Mouse (Mus musculus) NIH3T3 (cell line): ENCODE measurements around the gene Clip4.
"Not testable (repeated sequence)": the region's sequence is repeated elsewhere in the genome, so short reads cannot be mapped to it uniquely, and the experiment has no call there.

Experiments used
- DNase-seq: peaks from one replicate; pipeline ENCODE4 v3.0.0-alpha.2; 2012; ENCODE audit warnings: low read depth

The Clip4 gene

GRCm38 (mm10) chr17:71768173-71768572 lies at the start of gene Clip4:
TSS of gene Clip4 (plus strand) at chr17:71768473.
- DNase-seq, result not testable (repeated sequence)

DNA sequence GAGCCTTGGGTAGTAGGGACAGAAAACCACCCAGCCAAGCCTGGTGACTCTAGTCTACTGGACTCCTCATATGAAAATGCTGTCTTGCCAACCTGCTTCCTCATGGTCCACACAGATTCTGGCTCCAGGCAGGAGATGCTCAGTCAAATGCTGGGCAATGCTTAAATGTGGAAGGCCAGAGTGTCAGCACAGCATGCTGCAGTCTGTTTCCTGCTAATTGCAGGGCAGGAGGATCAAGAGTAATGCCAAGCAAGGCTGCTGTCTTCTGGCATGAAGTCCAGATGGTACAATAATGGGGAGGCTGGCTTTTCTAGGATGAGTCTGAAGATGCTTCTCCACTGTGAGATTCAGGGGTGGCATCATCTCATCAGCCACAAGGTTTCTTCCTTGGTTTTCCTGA lies 47.8 kb upstream of the Clip4 start:
- no peak for DNase-seq

GRCm38 (mm10) chr17:71721019-71721418 lies 47.3 kb upstream of the Clip4 start:
- DNase-seq, result no peak

DNA sequence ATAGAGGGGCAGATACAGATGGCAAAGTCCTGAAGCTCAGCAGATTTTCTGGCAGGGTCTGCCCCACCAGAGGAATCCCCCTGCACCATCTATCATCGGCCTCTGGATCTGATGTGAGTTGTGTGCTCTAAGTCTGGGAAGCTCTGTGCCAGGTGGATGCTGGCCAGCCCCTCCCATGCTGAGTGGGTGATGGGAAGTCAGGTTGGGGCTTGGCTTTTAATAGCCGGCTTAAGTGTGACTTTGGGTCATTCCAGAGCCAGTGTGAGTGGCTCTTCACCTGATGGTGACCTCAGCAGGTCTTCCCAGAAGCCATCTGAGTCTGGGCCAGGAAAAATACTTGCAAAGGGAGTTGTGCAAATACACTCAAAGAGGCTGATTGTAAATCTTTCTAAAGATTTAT lies 37.6 kb upstream of the Clip4 start:
- peak; percentile 67 for DNase-seq

GRCm38 (mm10) chr17:71736442-71736841 lies 31.8 kb upstream of the Clip4 start:
- DNase-seq, result no peak

DNA sequence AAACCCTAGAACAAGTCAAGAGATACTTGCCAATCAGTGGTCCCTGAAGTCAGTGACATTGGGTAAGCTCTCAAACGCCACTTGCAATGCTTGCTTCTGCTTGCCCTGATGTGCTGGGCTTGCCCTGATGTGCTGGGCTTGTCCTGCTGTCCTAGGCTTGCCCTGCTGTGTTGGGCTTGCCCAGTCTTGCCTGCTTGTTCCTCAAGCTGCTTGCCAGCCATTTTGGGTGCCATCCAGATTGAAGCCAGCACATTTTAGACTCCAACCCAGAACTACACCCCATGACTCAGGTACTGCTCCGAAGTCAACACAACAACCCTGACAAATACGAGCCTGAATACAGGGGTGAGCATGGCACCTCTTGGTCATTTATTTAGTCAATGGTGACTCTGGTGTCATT lies 26.1 kb upstream of the Clip4 start:
- peak; percentile 40 for DNase-seq

GRCm38 (mm10) chr17:71742935-71743334 lies 25.3 kb upstream of the Clip4 start:
- peak; percentile 90 for DNase-seq

- no peak for DNase-seq
Observed at GRCm38 (mm10) chr17:71746114-71746513, 22.2 kb upstream of the Clip4 start.

DNA sequence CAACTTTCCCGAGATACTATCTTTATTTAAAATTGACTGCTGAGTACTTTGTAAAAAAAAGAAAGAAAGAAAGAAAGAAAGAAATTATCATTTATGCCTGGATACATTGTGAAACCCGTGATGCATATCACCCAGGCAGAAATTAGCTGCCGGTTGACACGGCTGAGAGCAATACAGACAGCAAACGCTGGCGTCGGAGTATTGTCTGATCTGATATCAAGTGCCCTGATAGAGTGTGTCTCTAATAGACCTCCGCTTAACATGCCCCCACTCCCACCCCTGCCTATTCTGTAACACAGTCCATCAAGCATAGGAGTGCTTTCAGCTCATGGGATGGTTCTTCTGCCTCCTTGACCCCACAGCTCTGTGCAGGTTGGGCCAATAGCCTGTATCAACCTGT lies 20.7 kb upstream of the Clip4 start:
- no peak for DNase-seq

- no peak for DNase-seq
Observed at GRCm38 (mm10) chr17:71749616-71750168, 18.6 kb upstream of the Clip4 start.

GRCm38 (mm10) chr17:71752831-71753230 lies 15.4 kb upstream of the Clip4 start, which contains the start of gene Pcare:
TSS of gene Pcare (minus strand) at chr17:71752894.
- DNase-seq, result no peak

- no peak for DNase-seq
Observed at GRCm38 (mm10) chr17:71760536-71760935, 7.7 kb upstream of the Clip4 start.

DNA sequence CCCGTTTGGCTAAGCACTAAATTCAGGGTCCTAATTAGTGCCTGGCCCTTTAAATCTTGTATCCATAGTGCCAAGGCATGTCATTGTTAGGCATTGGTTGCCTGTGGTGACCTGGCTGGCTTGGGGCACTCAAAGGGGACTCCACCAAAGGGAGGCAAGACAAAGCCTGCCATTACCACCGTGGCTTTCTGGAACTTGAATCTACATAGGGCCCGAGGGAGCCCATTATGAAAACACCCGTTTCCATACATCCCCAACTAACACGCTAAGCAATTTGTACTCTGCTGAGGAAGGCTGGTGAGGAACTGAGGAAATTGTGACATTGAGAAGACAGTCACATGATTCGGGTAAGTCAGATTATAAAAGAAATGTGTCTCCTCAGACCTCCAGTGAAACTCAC lies 1.3 kb downstream of the Clip4 start:
- no peak for DNase-seq

DNA sequence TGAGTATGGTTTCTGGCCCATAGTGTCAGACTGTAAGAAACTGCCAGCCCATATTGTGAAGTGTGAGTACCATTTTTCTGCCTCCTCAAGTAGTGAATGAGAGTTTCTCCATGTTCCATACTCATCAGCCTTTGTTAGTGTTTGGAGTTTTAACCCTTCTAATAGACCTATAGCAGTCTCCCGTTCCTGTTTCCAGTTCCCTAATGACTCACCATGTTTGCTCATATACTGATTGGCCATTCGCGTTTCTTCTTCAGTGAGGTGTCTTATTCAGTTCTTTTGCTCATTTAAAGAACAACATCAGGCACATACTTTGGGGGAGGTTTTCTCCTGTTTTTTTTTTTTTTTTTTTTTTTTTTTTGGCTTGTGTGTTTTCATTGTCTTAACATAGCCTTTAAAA lies 2.4 kb downstream of the Clip4 start:
- DNase-seq, result no peak

DNA sequence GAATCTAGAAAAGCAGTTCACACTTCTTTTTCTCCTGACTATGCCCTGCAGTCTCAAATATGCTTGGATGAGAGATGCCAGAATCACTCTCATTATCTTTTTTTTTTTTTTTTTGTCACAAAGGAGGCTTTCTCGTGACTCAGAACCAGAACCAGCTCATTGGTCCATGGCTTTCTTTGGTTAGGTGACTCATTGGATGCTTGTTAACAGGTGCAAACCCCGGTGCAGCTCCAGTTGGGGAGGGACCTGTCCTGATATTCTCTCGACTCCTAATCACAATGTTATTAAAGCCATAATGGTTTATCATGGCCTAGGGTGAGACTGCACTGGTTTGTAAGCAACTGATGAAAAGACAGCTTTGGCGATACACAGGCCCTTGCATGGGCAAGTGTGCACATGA lies 5.9 kb downstream of the Clip4 start:
- DNase-seq, result no peak

DNA sequence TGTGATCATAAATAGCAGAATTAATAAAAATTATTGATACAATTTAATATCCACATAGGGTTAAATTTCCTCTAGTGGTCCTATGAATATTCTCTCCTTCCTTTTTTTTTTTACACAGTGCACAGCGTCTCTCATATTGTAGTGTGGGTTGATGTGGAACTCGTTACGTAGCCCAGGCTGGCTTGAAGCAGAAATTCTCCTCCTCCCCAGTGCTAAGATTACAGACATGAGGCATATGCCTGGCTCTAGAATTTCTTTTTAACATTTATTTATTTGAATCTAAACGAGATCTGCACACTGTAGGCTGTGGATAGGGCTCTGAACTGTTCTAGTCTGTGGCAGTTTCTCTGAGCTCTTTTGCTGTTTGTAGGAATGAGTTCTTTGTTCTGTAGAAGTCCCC lies 7.0 kb downstream of the Clip4 start:
- no peak for DNase-seq

- no peak for DNase-seq
Observed at GRCm38 (mm10) chr17:71778696-71779095, 10.4 kb downstream of the Clip4 start.

DNA sequence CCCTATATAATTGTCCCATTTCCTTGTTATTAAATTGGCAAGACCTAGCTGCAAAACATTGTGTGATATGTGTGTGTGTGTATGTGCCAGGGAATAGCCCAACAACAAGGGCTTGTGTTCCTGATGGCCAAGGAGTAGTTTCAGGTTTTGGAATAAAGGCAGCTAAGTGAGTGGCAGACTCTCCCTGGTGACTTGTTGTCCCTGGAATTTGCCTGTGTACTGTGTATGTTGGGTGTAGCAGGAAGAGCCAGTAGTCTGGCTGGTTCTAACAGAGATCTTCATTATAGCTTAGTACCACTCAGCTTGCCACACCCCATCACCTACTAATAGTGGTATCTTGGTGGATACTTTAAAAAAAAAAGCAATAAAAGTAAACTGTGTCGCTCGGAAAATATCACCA lies 12.2 kb downstream of the Clip4 start:
- no peak for DNase-seq

- DNase-seq, result peak; percentile 96
Observed at GRCm38 (mm10) chr17:71780945-71781344, 12.7 kb downstream of the Clip4 start.

DNA sequence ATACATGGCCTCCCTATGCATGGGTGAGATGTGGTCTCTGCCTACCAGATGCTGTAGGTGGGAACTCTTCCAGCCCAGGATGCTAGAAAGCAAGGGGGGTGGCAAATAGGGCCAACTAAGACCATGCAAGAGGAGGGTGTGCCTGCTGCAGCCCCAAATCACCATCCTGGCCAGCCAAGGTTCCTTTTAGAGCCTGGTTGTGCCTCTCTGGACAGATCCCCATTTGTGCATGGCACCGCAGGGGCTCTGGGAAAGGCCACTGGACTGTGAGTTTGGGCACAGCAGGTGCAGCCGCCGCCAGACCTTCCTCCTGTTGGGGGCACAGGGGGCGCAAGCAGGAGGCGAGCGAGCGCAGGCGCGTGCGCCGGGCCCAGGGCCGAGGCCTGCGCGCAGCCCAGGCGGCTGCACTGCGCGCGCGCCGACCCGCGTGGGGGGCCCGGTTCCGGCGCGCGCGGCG lies 14.0 kb downstream of the Clip4 start:
- DNase-seq, result no peak

DNA sequence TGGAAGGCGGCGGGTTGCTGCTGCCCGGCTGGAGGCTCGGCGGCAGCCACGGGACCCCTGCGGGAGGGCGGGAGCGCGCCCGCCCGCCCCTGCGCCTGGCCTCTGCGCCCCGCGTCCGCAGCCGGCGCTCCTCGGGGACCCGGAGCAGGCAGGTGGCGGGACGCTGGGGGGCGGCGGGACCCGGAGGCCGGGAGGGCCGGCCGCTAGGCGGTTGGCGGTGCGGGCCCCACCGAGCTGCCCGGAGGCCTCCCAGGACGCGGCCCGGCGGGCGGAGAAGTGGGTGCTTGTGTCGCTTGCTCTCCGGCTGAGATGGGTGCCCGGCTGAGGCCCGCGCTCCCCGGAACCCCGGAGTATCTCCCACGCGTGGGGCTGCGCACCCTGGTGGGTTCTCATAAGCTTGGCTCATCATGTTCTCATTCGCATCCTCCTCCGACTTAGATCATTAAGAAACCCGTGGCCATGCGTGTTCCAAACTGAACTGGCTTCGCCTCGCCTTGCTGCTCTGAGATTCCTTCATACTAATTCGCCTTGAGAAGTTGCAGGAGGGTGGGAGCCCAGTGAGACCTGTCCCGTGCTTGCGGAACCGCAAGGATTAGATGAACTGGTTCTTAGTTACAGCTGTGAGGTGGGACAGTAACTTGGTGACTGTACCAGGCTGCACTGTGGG lies 14.6 kb downstream of the Clip4 start:
- DNase-seq, result no peak

DNA sequence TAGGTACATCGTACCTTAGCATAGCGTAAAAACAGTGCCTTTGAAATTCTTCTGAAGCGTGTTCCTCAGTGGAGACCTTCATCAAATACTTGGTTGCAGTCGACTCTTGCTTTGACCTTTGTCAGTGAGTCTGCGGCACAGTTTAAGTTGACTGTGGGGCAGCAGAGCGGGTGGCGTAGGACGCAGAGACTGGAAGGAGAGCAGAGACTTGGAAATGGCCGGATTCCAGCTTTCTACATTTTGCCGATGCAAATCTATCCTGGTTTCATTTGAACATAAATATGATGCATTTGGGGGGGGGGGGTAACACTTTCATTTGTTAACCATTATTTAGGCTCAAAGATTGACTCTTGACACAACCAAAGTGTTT lies 15.1 kb downstream of the Clip4 start:
- DNase-seq, result no peak

GRCm38 (mm10) chr17:71786456-71786855 lies 18.2 kb downstream of the Clip4 start:
- no peak for DNase-seq

DNA sequence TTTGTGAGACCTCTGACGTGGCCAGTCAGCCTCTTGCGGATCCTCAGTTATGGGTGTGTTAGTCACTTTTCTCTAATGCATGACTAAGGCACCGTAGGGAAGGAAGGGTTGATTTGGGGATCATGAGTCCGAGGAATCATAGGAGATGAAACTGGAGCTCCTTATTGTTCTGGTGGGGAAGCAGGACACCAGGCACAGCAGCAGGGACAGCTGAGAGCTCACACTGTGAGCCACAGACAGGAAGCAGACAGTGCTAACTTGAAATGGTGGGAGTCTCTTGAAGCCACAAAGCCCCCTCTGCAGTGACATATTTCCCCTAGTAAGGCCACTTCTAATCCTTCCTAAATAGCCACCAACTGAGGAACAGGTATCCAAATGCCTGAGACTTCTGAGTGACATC lies 22.8 kb downstream of the Clip4 start:
- DNase-seq, result peak; percentile 22
